Mouse (Mus musculus): ENCODE data around the gene Smndc1.

The Smndc1 gene

DNA sequence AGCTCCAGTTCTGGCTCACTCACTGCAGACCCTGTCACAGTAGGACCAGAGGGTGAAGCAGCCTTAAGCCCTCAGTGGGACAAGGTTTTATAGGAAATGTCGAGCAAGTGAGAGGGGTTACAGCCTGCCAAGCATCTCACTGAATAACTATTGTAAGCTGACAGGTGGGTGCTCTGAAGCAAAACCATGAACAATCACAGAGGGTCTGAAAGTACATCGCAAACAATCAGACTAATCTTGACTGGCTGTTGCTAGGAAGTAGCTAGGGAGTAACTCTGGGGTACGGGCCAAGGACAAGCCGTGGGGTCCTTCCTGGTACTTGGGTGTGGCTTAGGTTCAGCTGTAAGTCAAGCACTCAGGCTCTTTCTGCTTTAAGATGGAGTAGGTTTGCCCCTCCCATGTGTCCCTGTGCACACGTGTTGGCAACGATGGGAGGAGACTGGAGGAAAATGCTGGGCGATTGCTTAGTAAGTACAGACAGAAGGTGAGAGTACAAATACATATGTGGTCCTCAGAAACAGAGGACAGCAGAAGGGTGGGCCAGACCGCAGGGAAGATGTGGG is 2.5 kb upstream of the Smndc1 start:
- in situ Hi-C loops (cut with MboI, MseI) = no loop called here

DNA sequence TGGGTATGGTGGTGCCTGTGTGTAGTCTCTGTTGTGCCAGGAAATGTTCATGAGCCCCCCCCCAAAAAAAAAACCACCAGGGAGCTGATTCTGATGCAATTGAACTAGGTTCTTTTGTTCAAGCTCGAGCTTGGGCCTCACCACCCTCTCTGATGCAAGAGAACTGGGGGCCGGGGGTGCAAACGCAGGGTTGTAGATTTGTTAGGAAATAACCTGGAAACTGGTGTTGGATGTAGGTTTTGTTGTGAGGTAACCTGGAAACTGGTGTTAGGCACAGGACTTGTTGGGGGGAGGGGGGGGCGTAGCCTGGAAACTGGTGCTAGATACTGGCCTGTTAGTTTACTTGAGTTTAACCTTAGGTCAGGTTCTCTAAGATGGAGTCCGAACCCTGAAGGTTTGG is 1.4 kb upstream of the Smndc1 start:
- in situ Hi-C loops (cut with MboI, MseI) = no loop called here

DNA sequence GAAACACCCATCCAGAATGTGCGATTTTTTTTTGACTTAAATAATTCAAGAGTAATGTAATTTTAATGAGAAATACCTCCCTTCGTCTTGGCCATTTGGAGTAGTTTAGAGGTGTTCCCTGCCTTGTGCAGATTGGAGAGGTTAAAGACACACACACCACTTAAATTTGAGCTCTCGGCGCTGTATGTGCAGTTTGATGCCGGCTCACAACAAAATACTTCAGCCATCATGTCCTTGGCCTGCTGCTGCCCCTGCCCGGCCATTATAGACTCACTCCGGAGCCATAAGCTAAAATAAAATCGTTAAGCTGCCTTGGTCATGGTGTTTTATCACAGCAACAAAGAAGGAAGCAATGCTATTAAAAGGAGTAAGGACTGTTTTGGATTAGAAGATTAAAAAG is 1.0 kb upstream of the Smndc1 start:
- in situ Hi-C loops (cut with MboI, MseI) = no loop called here

DNA sequence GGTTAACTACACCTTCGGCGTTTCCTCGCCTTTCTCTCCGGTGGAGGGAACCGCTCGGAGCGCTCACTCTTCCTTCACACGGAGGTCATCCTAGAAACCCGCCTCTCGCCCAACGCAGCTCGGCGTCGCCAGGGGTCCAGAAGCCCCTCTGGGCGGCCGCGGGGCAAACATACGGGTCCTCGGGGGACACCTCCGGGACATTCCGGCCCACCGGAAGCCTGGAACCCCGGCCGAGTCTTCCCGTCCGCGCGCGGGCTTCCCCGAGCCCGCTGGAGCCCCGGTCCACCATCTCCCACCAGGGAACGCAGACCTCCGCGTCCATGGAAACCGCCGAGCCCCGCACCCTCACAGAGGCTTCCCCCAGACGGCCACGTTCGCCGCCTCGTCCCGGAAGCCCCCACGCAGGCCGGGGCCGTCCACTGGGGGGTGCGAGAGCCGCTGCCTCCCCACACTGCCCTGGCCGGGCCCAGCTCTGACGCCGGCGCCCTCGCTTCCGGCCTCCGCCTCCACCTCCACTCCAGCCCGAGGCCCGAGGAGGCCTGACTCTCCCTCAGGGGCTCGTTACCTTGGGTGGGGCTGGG is 437 bp downstream of the Smndc1 start:
- in situ Hi-C loops (cut with MboI, MseI) = no loop called here

DNA sequence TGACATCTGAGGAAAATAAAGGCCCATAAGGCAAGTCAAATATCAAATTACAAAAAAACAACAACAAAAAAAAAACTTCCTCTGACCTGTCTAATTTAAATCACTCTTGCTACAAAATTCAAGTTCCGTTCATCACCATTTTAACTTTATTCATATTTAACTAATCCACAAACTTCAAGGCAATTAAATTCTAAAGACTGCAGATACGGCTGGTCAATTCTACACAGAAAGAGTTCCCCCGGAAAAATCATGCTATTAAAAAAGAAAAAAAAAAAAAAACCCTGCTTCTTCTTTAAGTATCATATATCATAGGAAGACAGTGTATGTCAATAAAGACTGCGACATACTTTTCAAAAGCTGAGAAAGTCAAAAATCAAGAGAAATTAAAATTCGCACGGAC is 961 bp downstream of the Smndc1 start:
- in situ Hi-C loops (cut with MboI, MseI) = no loop called here

DNA sequence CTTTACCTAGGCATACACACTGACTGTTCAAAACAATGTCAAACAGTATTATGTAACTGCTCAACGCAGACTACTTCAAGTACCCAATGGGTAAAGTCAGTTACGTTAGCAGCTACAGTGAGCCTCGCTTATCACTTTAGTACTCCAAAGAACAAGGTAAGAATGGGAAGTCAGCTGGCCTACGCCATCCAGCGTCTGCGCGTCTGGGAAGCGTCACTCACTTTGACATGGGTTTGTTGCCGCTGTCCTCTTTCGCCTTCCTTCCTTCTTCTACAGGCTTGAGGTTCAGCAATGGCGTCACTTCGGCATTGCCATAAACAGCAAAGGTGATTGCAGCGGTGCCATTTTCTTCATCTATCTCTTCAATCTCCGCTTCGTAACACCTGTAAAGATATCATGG is 7.0 kb downstream of the Smndc1 start:
- in situ Hi-C loops (cut with MboI, MseI) = no loop called here

DNA sequence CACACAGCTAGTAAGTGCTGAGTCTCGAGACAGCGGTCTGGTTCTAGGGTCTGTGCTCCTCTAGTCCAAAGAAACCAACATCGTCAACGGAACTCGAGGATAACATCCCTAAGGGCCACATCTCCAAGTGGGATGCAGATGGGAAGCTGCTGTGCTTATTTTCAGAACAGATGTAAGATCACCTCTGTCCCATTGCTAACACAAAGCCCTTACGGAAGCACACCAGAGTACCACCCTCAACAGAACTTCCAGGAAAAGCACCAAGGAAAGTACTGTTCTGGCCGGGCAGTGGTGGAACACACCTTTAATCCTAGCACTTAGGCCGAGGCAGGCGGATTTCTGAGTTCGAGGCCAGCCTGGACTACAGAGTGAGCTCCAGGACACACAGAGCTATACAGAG is 12.0 kb downstream of the Smndc1 start:
- in situ Hi-C loops (cut with MboI, MseI) = no loop called here

DNA sequence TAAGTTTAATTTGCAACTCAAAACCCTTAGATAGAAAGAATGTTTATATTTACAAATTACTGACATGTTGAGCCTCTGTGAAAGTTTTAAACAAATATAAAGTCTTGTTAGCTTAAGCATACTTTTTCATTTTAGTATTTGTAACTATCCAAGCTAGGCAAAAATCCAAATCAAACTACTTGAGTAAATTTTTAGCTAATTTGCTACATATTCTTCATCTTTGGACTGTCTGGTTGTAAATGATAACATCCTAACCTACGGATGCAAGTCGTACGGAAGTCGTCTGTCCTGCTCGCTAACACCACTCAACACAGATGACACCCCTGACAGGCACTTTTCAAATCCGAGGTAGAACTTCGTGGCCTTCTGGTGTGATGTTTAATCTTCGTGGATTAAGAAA is 12.7 kb downstream of the Smndc1 start:
- in situ Hi-C loops (cut with MboI, MseI) = no loop called here

DNA sequence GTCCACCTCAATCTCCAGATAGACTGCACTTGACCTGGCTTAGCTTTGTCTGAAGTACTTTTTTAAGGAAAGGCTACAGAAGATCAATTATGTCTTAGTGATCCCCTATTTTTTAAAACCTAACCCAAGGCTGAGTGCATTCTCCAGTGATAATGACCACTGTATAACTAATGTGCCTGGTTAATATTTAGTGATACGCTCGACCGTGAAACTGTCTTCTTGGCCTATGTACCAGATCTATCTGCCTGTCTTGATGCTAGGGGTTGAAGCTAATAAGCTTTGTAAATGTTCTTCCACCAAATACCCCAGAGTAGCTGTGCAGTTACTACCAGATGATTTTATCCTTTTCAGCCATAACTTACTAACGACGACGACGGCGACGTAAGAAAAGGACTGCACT is 14.6 kb downstream of the Smndc1 start:
- in situ Hi-C loops (cut with MboI, MseI) = no loop called here

DNA sequence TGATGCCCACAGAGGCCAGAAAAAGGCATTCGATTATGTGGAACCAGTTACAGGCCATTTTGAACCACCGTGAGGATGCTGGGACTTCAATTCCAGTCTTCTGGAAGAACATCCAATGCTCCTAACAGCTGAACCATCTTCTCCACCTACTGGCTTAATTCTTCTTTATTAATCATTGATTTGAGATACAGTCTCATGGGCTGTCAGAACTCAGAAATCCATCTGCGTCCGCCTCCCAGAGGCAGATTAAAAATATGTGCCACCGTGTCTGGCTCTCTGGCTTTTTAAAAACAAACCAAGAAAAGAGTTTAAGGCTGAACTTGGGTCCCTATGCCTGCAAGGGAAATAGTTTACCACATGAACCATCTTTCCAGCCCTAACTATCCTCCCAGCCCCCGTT is 15.1 kb downstream of the Smndc1 start:
- in situ Hi-C loops (cut with MboI, MseI) = no loop called here

DNA sequence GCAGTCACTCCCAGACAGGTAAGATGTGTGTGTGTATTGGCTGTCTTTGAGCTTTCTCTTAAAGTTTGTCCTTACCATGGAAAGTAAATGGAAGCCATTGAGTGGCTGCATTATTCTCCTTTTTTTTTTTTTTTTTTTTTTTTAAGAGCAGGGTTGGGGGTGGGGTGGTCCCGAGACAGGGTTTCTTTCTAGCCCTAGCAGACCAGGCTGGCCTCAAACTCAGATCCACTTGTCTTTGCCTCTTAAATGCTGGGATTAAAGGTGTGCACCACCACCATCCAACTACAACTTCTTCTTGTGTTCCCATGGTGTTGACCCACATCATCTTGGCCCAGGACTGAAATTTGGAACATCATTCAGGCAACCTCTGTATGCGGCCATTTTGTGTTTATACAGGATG is 16.8 kb downstream of the Smndc1 start:
- in situ Hi-C loops (cut with MboI, MseI) = no loop called here

DNA sequence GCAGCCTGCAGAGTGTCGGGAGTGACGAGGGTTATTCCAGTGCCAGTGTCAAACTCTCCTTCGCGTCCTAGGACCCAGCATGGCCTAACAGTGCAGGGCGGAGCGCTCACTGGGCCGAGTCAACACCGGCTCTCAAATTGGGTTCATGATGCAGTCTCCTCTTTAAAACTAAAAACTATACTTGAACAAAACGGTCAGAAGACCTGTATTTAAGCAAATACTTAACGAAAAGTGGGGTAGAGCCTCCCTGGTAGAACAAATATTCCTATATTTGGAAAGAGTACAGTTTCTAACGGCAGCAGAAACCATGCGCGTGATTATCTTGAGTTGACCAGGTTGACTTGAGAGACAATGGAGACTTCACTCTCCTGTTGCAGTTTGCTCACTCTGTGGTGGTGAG is 18.7 kb downstream of the Smndc1 start, which contains the start of gene Gm10197:
Gene Gm10197, minus strand, starts transcription at position 101 of the 400 bp plus-strand sequence.
- in situ Hi-C loops (cut with MboI, MseI) = no loop called here

DNA sequence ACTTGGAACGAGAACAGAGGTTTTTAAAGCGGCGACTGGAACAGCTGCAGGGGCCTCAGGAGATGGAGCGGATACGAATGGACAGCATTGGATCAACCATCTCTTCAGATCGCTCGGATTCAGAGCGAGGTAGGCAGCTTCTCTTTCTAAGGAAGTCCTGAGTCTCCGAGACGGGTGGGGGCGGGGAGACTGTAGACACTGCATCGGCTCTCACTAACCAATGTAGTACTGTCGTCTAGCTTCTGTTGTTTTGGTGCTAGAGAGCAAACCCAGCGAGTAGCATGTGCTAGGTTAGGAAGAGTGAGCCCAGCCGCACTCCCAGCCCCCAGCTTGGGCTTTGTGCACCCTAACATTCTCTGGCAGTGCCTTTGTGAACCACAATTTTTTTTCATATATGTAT is 20.1 kb downstream of the Smndc1 start:
- in situ Hi-C loops (cut with MboI, MseI) = no loop called here

DNA sequence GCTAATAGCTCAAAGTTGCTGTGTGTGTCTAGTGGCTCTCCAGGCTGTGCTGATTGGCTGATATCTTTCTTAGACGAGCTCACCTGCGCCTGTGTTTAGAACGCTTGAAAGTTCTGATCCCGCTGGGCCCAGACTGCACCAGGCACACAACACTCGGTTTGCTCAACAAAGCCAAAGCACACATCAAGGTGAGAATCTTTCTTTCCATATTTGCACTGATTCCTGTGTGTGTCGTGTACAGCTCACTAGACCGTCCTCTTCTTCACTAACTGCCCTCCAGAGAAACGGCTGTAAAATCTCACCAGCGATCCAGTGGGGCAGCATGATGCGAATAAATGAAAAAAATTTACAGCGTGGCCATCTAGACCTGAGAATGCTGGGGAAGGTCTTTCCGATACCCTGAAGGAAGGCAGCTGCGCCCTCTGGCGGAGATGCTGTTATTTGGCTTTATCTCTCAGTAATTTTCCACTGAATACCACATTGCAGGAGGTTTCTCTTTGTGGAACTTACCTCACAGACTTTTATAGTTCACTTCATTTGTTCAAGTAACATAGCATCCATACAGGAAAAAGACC is 20.8 kb downstream of the Smndc1 start:
- in situ Hi-C loops (cut with MboI, MseI) = loop anchor here in 1 of 2 experiments (10.0 kb wide), 1 partner anchor 125 kb away; no protein-coding TSS in a partner anchor

DNA sequence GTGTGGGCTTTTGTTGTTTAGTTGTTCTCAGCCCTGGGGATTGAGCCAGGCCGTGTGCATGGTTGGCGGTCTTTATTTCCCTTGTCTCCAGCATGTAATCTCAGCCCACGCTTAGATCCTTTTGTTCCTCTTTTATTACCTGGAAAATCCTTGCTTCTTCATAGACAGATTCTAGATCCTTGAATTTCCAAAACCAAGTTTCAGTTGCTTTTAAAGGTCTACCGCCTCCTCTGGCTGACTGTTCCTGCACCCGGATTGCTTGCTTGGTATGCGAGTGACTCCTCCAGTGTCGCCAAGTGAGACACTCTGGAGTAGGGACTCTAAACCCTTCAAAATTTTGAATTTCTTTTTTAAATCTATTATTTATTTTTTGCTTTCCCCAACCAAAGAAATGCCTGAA is 23.5 kb downstream of the Smndc1 start:
- in situ Hi-C loops (cut with MboI, MseI) = loop anchor here in 1 of 2 experiments (10.0 kb wide), 1 partner anchor 122 kb away; no protein-coding TSS in a partner anchor

DNA sequence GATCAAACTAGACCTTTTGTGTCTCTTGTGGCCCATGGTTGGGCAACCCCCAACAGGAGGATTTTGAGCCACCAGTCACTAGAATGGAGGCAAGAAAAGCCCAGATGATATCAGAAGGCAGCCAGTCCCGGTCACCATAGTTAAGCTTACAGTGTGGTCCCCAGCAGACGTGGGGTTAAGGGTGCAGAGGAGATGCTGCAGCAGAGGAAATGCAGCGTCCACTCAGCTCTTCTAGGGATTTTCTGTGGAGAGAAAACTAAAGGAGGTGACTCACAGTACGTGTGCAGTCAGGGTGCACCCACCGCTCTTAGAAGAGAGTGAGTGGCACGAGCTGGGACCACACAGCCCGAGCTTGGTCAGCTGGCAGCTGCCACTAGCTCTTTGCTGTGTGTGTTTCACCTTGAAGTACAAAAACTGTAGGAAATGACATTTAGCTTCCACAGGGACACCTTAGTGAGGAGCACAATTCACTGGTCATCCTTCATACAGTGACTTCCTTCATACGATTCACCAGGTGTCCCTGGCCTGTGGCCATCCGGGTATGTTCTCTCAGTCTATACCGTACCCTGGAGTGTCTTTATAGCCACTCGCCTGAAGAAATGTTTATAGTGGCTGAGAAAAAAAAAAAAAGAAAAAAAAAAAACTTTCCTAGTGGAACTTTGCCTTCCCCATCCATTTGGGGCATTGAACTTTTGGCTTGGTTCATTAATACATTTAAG is 24.2 kb downstream of the Smndc1 start:
- in situ Hi-C loops (cut with MboI, MseI) = loop anchor here in 1 of 2 experiments (10.0 kb wide), 1 partner anchor 121 kb away; no protein-coding TSS in a partner anchor

DNA sequence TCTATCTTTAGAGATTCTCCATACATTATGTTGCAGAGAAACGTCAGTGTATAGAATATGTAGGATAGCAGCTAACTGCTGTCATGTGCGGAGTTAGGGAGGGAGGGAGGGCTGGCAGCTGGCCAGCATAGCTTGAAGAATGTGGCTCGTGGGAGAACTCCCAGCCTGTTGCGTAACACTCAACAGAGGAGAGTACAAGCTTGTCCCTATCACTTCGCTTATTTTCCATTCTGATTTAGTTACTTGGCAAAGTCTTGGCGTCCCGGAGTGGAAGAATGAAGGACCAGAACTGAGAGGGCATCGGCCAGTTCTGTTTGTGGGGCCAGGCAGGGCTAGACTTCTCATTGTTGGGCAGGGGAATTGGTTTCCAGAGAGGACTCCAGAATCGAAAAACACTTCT is 25.4 kb downstream of the Smndc1 start:
- in situ Hi-C loops (cut with MboI, MseI) = loop anchor here in 1 of 2 experiments (10.0 kb wide), 1 partner anchor 120 kb away; no protein-coding TSS in a partner anchor

DNA sequence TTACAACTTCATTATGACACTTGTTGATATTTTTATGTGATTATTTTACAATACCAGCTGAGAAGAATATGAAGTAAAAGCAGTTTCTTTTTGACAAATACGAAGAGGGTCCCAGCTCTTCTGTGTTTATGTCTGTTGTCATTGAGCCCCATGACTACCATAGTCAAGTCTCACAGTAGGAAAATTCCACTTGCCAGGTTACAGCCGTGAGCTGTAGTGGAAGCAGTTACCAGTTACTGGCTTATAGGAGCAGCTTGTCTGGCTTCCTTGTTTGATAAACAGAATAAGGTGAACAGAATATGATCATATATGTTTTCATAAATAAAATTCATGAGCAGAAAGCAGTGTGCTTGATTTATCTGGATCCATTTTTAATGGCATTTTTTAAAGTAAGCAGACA is 25.8 kb downstream of the Smndc1 start:
- in situ Hi-C loops (cut with MboI, MseI) = loop anchor here in 1 of 2 experiments (10.0 kb wide), 1 partner anchor 120 kb away; no protein-coding TSS in a partner anchor

DNA sequence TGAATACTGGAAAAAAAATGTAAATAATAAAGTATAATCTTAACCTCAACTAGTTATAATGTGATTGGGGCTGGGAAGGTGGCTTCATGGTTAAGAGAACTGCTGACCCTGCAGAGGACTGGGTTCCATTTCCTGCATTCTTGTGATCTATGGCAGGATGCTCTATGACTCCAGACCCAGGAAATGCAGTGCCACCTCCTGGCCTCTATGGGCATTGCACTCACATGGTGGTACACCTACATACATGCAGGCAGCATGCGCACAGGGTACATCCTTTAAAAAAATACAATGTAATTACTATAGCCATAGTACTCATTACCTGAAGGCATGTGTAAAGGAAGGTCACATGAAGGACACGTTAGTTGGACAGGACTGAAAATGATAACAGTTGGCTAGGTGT is 27.4 kb downstream of the Smndc1 start:
- in situ Hi-C loops (cut with MboI, MseI) = loop anchor here in 1 of 2 experiments (10.0 kb wide), 1 partner anchor 118 kb away; no protein-coding TSS in a partner anchor

DNA sequence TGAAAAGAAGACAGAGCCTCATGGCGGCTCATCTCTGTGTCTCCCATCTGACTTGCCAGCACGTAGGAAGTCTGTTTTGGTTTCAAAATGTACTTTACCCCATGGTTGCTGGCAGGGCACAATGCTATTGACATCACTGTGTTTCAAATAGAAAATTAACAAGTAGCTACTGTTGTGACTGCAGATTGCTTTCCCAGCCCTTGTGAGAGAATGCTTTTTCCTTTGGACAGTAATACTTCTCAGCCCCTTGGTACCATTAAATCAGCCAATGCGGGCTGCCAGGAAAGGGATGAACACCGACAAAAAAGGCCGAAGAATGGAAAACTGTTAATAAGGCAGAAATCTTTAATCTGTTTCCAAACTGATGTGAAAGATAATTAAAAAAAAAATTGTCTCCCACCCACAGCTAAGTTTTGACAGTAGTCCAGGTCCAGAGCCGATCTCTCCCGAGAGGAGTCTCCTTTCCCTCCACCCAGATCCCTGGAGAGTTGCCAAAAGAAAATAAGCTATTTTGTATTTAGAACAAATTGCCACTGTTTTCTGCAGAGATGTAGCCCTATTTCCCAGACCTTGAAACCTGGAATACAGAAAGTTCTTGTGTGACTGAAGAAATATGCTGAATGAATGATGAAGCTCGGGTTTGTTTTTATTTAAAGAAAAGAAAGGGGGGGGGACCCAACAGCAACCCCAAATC is 30.0 kb downstream of the Smndc1 start:
- in situ Hi-C loops (cut with MboI, MseI) = loop anchor here in 1 of 2 experiments (10.0 kb wide), 1 partner anchor 116 kb away; no protein-coding TSS in a partner anchor
